Mouse (Mus musculus): ENCODE results near the gene Cyp8b1. TPM values are rescaled to one million over a fixed set of nuclear protein-coding genes. Genes with fewer than 3 reads are reported as not detected.

The Cyp8b1 gene
- total RNA-seq, 2 experiments from 2014 or later = not detected

GRCm38 (mm10) chr9:121890441-121890941 is 25.6 kb downstream of the Cyp8b1 start:
- peak; percentile 72 for DNase-seq

GRCm38 (mm10) chr9:121889927-121890440 is 26.1 kb downstream of the Cyp8b1 start:
- DNase-seq = peak; percentile 36

DNA sequence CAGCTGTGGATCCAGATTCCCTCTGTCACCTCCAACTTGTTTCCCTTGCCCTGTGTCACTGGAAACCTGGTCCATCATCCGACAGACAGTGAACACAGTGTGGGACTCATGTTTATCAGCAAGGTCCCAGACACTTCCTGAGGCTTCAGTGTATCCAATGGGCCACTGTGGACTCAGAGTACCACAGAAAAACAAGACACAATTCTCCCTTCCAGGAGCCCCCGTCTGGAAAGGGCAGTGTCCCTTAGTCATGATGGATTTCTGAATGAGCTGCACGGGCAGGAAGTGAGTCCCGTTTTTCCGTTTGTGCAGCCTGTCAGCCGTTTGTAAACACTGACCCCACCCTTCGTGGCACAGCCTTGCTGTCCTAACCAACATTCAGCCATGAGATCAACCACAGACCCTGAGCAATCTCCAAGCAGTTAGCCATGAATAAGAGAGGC is 34.1 kb downstream of the Cyp8b1 start:
- DNase-seq = no peak

DNA sequence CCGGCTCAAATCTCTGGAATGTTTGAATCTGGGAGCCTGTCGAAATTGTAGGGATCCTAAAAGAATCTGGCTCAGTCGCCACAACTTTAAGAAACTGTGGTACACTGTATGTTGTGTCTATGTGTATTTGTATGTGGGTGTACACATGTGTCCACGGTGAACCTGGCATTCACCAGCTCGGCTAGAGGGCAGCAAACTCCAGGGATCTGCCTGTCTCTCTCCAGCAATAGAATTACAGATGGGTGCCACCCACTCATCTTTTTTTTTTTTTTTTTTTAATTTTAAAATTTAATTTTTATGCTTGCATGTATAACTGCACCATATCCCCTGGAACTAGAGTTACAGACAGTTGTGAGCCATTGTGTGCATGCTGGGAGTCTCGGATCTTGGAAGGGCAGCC is 34.8 kb downstream of the Cyp8b1 start:
- DNase-seq = no peak

- DNase-seq = peak; percentile 81
These were observed 35.3 kb downstream of the Cyp8b1 start for GRCm38 (mm10) chr9:121880840-121881239.

GRCm38 (mm10) chr9:121877052-121877740 is 38.9 kb downstream of the Cyp8b1 start:
- DNase-seq = peak; percentile 69

DNA sequence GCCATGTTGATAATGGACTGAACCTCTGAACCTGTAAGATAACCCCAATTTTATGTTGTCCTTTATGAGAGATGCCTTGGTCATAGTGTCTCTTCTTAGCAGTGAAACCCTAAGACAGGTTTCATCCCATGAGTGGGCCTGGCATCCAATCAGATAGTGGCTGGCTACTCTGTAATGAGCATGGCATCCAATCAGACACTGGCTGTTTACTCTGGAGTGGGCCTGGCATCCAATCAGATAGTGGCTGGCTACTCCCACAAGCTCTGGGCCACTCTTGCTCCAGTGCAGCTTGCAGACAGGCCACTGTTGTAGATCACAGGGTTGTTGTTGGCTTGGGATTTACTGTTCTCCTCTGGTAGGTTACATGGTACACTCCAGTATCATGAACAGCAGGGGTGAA is 42.5 kb downstream of the Cyp8b1 start:
- DNase-seq = no peak

DNA sequence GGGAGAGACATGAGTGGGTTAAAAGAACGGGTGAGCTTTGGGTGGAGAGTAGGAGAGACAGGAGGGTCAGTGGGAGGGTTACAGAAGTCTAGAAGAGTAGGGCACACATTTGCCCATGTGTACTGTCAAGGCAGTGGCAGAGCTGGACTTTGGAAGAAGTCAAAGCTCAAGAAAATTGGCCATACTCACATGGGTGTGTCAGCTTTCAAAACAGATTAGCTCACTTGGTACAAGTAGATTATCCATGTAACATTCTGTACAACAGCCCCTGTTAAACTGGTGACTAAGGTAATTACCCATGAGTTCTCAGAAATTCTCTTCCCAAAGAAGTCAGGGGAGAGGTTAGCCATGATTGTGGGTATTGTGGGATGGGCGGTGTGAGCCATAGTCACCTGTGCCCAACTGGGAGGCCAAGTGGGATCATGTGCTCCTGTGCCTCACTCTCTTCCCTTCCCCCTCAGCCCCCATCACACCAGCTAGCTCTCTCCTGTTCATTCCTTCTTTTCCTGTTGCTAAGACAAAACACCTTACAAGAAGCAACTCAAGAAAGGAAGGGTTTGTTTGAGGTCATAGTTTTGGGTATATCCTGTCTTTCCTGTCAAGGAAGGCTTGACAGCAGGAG is 43.9 kb downstream of the Cyp8b1 start:
- no peak for DNase-seq

DNA sequence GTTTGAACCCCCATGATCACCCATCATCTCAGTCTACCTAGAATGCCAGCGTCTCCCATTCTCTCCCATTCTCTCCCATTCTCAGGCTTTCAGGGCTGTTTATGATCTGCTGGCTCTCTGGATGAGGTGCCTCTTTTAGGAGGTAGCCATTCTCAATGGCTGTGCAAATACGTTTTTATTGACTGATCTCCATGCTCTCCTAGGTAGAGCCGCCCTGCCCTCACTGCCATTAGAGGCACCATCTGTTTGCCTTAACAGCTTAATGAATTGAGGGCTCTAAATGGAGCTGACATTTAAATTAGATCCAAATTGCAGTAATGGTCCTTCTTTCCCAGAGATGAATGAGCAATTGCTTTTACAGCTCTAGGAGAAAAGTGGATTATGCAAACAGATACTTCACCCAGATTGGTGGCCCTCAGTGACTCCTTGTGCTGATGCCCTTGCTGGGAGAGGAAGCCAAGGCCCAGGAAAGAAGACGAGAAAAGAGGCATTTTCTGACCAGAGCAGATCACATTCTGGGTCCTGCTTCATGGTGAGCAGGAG is 46.1 kb downstream of the Cyp8b1 start:
- no peak for DNase-seq

GRCm38 (mm10) chr9:121869432-121869831 is 46.7 kb downstream of the Cyp8b1 start:
- no peak for DNase-seq

GRCm38 (mm10) chr9:121868236-121868635 is 47.9 kb downstream of the Cyp8b1 start:
- DNase-seq = no peak

- peak; percentile 26 for DNase-seq
These were observed 48.5 kb downstream of the Cyp8b1 start for GRCm38 (mm10) chr9:121867632-121868031.

DNA sequence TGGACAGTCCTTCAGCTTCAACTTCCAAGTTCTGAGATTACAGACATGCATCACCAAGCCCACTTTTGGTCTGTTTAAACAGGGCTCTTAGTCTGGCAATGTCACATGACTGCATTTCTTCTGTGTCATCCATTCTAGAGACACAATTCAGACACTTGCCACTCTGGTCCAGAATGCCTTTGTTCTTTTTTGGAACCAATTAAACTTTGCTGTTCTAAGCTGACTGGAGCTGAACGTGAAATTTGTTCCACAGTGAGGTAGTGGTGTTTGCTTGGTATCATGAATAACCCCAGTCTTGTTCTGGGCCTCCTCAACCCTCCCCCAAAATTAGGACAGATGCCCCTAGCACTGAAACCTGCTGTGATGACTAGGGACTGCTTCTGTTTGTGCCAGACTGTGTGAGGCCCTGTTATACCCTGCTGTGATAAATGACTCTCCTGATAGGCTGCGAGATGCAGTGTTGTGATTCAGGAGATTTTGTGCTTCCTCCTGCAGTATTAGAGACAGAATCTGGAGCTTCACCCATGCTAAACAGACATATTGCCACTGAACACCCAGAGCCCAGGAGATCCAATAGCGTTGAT is 50.6 kb downstream of the Cyp8b1 start:
- DNase-seq = no peak

- DNase-seq = no peak
These were observed 51.3 kb downstream of the Cyp8b1 start for GRCm38 (mm10) chr9:121864837-121865236.

Other genes starting within 250 kb of the Cyp8b1 start
- gene Sec22c, start 210.8 kb downstream of the Cyp8b1 start, total RNA-seq (2021) = 1 to 10 TPM; 5.1 to 6.4 TPM
- gene Ss18l2, start 206.0 kb downstream of the Cyp8b1 start, total RNA-seq (2021) = 100 to 1,000 TPM; 115 to 127 TPM
- 10 to 100 TPM; 67.6 to 73.5 TPM for gene Nktr, start 197.1 kb downstream of the Cyp8b1 start, total RNA-seq (2021)
- gene Zfp651, start 157.0 kb downstream of the Cyp8b1 start, total RNA-seq (2021) = 10 to 100 TPM; 75.6 to 81.6 TPM
- 10 to 100 TPM; 14.1 to 15.4 TPM for gene Klhl40, start 138.7 kb downstream of the Cyp8b1 start, total RNA-seq (2021)
- 10 to 100 TPM; 72.5 to 84.4 TPM for gene Hhatl, start 123.8 kb downstream of the Cyp8b1 start, total RNA-seq (2021)
- gene Ccdc13, start 76.8 kb downstream of the Cyp8b1 start, total RNA-seq (2021) = not detected
- gene Higd1a, start 57.9 kb downstream of the Cyp8b1 start, total RNA-seq (2021) = 100 to 1,000 TPM; 153 to 165 TPM
- gene Ackr2, start 17.9 kb downstream of the Cyp8b1 start, total RNA-seq (2021) = 1 to 10 TPM; 3.1 to 5.8 TPM
- under 1 TPM; 0.77 to 0.79 TPM for gene Fam198a, start 34.7 kb upstream of the Cyp8b1 start, total RNA-seq (2021)
- gene Pomgnt2, start 80.8 kb upstream of the Cyp8b1 start, total RNA-seq (2021) = 1 to 10 TPM; 7.8 to 7.9 TPM
- gene Snrk, start 201.0 kb upstream of the Cyp8b1 start, total RNA-seq (2021) = 10 to 100 TPM; 77.8 to 78.7 TPM